Mouse (Mus musculus) retina, embryonic 14.5 days (tissue): ENCODE data around the gene Sh2b3.

ENCODE experiments used
- DNase-seq: peaks from one replicate; pipeline ENCODE4 v3.0.0-alpha.2; 2015; ENCODE audit warnings: low spot score

Sh2b3 gene

DNA sequence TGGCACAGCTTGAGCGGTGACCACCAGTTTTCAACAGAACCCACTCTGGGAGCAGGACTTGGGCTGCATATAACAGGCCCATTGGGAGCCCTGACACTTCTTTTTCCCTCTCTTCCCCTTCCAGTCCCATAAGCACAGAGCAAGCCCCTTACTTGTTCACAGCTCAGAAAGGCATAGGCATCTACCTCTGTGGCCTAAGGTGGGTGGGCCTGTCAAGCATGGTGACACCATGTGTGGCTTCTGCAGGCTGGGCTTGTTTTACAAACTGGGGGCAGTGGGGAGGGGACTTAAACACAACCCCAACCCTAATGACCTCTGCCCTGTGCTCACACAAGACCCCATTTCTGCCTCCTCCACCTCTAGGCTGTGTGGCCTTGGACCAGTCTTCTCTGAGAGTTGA, 13.8 kb downstream of the Sh2b3 start:
- DNase-seq = no peak

DNA sequence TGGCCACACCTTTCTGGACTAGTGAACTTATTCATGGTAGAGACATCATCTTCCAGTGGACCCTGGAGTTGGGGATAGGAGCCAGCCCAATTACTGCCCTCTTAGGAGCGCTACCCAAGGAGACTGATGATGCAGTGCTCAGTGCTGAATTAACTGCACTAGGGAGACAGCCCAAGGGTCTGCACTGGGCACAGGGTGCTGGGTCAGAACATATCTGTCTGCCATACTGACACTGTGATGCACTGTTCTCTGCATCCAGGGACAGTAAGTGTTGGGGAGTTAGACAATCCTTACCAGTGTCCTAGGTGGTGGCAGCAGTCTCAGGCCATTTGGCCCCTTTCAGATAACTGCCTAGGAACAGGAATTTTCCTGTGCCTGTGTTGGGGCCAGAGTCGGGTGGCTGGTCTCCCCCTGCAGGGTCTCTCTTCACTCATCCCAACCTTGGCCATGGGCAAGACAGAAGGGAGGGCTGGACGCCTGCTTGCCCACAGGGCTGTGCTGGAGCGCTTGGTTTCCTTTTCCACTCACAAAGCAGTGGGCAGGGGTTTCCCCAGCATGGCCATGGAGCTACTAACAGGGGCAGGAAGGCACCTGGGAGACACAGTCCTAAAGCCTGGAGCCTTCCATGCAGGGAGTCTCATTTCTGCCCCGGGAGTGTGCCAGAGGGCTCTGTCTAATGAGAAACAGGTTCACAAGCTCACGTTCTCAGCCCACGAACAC, 14.5 kb downstream of the Sh2b3 start:
- DNase-seq = no peak

DNA sequence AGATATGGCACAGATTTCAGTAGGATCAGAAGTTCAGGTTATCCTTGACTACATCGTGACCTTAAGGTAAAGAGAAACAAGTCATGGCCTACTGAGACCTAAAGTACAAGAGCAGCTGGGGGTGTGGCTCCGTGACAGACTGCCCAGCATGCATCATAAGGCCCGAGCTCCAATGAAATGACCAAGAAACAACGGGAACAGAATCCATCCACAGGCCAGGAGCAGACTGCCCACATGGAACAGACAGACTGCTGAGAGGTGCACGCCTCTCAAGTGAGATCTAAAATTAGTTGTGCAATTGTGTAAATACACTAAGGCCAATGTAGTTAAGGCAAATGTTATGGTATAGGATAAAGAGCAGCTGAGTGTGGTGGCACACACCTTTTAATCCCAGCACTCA, 15.9 kb downstream of the Sh2b3 start:
- DNase-seq = no peak

DNA sequence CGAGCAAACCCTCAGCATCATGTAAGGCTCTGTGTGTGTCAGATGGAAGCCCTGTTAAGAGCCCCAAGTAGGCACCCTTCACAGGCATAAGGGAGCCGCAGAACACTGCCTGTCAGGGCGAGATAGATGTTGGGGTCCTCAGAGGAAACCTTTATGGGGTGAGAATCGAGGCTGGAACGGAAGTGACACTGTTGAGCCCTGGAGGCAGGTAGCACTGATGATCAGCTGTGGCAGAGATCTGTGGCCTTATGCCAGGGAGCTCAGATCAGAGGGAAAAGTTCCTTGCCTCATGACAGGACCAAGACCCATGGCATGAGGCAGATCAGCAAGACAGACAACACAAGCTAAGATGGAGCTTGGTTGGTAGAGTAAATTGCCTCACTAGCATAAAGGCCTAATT, 16.3 kb downstream of the Sh2b3 start:
- DNase-seq = no peak

DNA sequence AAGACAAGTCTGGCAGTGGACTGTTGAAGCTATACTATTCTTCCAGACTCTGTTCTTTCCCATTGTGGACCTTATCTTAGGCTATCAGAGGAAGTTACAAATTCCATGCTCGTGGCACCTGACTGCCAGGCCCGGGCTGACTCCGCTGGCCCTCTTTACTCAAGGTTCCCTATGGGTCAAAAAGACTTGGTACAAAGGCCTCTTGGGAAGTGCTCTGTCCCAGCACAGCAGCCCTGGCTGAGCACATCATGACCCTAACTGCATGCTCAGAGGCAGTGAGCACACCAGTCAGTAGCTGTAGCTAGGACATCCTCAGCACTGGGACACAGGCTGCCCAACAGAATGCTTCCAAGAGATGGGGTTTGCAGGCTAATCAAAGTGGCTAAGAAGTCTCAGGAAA, 16.8 kb downstream of the Sh2b3 start:
- no peak for DNase-seq

DNA sequence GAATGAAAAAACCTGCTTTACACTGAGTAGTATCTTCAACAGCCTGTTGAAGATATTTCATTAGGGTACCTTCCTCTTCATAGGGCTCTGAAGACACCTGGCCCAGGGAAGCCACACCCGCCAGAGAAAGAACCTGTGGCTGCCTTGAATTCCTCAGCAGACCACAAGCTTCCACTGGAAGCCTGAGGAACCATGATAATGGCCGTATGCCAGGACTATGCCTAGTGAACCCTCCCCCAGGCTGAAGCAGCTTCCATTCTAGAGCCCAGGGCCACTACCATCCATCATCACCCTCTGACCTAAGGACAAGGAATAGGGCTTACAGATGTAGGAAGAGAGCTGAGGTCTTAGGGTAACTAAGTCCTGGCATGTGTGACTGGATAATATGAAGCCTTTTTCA, 17.3 kb downstream of the Sh2b3 start:
- no peak for DNase-seq

DNA sequence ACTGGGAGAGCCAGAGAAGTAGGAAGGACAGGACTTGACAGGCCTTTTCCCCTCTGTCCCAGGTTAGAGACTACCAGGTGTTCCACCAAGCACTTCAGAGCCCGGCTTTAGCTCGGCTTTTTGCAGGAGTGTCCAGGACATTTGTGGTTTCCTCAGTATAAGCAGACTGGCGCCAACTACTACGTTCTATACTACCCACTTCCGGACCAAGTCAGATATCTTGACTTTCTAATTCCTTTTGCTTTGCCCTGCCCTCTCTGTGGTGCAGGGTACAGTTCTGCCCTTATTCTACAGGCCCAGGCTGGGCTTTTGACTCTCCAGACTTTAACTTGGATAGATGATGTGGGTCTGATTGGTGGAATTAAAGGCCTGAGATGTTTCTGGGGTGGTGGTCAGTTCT, 17.9 kb downstream of the Sh2b3 start:
- no peak for DNase-seq

DNA sequence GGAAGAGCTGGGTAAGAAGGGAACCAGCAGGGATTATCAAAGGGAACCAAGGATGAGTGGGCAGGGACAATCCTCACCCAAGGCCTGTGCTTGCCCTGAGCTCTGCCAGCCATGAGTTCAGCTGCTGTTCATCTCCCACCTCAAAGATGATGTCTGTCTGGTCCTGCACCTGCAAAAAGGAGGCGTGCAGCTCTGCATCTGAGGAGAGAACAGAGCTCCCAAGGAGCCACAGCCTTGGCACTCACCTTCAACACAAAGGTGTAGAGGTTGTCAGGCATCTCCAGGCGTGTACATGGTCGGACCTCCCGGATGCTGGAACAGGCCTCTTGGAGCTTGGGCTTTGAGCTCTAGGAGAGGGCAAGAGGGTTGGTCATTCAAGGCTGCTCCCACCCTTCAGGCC, 18.6 kb downstream of the Sh2b3 start:
- no peak for DNase-seq

DNA sequence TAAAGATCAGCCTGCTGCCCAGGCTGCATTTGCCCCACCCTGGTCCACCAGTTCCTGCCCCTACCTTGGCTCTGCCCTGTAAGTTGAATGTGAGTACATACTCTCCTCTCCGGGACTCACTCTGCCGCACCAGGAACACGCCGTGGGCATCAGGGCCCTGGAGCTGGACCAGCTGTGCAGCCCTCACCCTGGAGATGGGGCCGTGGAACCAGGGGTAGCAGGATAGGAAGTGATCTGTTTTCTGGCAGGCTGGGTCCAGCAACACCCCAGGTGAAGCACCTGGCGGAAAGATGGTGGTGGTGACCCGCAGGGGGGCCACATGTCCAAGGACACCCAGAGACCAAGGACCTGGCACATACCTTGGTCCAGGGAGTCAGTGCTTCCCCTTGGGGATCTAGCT, 19.0 kb downstream of the Sh2b3 start:
- no peak for DNase-seq

DNA sequence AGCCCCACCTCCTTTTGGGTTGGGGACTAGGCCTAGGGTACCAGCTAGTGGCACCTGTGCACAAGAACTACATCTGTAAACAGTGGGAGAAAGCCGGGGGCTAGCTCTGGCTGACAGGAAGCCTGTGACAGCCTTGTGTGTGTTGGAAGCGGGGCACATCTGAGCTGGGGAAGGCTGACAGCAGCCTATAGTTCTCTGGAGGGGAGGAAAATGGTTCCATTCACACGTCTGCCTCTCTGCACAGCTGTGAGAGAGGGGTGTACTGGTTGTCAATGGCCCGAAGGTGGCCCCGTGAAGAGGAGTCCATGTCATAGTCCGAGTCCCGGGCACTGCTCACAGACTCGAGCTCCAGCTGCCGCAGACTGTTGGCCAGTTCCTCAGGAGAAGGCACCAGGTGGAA, 19.9 kb downstream of the Sh2b3 start:
- no peak for DNase-seq

DNA sequence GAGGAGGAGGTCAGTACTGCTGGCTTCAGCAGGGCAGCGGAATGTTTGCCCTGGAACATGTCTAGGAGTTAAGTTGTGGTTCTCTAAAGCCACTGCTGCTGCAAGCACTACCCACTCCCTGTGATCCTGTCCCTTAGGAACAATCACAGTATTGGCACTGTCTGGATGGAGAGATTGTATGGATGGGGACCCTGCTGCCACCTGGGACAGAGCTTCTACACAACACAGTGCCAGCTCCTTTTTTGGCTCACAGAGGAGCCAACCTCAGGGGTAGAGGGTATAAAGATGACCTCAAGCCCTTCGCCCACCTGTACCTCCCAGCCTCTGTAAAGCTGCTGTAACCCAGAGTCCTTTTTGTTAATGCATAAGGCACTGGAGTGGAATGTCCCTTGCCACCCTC, 20.8 kb downstream of the Sh2b3 start:
- DNase-seq = no peak

DNA sequence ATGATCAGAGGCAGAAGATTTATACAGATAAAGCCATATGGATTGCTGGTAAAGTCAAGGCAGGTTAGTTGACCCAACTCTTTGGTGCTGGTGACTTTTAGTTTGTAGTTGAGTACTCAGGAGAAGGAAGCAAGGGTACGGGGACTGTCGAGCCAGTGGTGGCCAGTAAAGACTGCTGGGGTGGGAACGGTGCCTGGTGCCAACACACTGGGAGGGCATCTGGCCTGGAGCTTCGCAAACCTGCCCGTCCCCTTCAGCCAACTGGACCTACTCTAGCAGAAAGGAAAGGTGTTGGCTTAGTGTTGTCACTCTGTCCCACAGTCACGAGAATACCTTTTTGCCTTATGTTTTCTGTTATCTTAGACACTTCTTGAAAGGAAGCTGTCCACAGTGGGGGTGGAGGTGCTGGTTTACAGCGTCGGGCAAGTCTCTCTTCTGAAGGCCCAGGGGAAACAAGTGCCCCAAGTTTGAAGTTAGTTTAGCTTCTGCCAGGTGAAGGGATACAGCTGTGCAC, 21.5 kb downstream of the Sh2b3 start:
- DNase-seq = no peak

DNA sequence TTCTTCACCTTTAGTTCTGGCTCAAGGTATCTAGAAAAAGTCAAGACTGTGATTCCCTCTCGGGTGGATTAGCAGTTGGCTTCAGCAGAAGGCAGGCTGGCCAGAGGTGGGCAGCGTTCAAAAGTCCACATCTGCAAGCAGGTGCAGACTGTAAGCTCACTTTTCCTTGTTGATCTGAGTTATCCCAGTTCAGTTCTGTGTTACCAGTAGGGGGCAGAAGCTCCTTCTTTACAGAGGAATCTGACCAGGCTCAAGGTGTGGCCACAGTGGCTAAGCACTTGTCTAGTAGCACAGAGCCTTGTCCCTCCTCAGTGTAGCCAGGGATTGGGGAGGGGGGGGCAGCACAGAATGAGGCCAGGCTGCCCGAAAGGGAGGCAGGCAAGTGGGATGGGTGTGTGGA, 22.4 kb downstream of the Sh2b3 start:
- DNase-seq = peak; percentile 79

DNA sequence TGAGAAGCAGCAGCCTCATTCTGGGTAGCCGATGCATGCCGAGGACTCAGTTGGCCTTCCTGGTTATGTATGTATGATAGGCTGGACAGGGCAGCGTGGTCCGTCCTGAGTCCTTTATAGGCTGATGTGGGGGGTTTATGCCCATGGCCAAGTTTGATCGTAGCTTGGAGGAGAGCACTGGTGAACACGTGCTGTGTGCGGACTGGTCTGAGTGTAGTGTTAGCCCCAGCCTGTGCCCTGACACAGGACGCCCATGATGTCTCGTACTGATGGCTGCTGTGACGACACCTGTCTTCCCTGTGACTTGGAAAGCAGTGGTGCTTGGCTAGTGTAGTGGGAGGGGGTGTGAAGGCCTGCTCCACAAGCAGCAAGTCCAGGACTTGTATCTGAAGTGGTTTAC, 23.7 kb downstream of the Sh2b3 start:
- no peak for DNase-seq

DNA sequence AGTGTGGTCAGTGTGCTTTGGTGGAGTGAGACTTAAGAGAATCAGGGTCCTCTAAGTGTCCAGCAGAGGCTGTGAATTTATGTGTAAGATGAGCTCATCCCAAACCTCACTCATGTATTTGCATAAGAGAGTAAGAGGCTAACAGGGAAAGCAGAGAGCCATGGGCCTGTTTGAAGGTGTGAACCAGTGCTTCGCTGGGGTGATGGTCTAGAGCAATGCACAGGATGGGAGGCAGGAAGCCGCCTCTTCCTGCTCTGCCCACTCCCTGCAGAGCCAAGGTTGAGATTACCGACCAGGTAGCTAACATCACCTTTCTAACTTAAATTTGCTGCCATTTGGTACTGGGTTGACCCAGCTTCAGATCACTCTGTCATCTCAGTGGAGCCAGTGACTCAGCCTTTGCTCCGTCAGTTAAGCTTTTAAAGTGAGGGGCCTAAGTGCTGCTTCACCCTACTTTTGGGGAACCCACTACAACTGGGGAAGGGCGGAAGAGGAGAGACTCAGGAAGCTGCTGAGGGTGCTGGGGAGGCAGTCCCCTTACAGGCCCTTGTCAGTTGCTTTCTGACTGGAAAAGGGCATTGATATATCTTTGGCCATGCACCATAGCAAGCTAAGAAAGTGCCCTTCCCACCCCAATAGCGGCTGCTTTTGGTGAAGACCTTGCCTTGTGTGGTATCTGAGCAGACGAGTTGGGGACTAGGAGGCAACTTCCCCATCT, 24.8 kb downstream of the Sh2b3 start:
- no peak for DNase-seq

DNA sequence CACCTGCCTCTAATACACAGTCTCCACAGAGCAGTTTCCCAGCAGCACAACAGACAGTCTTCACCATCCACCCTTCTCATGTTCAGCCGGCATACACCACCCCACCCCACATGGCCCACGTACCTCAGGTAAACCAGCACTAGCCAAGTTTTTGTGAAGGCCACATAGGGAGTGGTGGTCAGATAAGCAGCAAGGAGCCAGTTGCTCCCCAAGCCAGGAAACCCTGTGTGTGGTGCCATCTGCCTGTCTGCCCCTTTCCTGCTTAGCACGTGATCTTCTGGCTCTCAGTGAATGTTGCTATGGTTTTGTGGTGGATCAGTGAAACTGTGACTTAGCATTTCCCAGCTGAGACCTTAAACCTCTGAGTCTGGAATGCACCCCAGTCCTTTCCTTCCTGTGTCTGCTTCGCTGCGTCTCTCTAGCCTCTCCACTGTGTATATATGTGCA, 25.9 kb downstream of the Sh2b3 start:
- DNase-seq = no peak

DNA sequence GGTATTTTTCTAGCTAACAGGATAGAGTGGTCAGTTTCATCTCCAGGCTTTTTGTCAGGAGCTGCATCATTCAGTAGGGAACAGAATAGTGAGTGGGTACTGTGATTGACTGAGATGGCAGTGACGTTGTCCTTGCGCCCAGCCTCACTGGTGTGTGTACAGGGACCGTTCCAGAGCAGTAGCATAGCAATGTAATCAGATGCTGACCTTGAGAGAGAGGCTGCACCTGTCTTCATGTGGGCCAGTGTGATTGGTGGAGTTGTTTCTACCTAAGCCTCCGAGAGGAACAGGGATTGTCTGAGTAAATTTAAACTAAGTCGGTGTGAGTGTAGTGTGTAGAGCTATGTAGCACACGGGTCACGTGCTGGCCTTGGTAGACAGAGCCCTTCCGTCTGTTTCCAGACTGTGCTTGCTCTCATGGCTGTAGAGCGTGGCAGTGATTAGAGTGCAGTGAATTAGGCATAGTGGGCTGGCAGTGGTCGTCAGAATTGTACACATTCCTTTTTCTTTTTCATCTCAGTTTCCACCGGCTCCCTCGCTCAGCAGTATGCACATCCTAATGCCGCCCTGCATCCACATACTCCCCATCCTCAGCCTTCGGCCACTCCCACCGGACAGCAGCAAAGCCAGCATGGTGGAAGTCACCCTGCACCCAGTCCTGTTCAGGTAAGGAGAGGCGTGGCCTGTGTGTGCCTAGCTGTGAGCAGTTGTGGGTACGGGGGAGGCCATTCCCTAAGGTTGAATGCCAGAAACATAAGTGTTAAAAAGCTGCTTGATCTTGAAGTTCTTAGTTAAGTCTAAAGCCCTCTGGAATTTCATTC, 26.9 kb downstream of the Sh2b3 start:
- no peak for DNase-seq

DNA sequence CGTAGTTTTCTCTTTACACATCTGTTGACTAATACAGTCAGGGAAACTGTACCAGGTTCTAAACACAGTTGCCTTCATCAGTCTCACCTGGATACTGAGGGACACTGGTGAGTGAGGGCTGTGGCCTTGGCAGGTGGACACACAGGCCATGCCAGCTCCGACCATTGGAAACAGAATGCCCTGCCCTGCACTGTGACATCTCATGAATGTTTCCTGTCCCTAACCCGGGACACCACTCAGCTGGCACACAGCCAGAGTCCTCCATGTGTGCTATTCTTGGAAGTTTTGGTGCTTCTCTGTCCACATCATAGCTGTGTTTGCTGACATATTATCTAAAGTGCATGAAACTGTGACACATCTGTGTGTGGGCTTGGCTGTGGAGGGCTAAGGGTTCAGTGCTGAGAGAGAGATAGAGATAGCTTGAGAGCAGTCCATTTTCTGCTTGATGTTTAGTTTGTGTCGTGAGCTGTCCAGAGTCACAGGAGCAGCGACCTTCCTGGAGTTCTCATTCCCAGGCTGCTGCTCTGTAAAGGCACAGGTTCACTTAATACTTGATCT, 27.7 kb downstream of the Sh2b3 start:
- no peak for DNase-seq

DNA sequence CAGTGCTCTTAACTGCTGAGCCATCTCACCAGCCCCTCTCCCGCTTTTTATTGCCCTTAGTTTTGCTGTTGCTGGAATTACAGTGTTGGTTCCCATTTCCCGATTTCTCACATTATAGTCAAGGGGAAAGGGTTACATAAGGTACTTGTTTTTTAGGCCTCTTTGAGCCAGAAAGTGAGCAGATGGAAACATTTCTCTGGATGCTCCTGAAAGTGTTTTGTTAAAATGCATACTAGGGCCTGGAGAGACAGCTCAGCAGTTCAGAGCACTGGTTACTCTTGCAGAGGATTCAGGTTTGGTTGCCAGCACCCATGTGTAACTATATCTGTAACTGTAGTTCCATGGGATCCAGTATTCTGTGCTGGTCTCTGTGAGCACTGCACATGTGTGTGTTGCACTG, 29.2 kb downstream of the Sh2b3 start:
- DNase-seq = no peak

DNA sequence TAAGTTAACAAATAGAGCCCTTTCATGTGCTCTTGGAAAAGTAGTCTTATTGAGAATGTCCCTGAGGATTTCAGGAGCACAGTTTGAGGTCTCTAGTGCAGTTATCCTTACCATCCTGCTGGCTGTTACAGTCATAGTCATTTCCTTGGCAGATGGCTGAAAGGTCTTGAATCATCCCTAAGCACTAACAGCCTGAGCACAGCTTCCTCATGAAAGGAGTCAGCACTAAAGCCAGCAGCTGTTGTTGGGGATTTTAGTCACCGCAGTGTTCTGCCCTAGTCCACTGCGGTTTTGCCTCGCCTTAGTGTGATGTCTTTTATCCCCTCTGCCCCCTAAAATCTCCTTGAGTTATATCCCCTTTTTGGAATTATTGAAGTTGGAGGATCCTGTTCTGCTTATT, 30.3 kb downstream of the Sh2b3 start:
- peak; percentile 35 for DNase-seq

DNA sequence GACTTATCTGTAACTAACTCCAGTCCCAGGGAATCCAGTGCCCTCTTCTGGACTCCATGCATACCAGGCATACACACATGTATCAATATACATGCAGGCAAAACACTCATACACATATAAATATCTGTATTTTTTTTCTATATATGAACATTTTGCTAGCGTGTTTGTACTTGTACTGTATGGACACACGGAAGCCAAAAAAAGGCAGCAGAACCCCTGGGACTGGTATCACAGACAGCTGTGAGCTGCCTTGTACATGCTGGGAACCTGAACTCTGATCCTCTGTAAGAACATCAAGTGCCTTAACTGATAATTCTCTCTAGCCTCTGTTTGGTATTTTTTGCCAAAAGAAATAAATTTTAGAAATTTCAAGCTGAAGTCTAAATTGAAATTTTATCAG, 39.0 kb downstream of the Sh2b3 start:
- no peak for DNase-seq

DNA sequence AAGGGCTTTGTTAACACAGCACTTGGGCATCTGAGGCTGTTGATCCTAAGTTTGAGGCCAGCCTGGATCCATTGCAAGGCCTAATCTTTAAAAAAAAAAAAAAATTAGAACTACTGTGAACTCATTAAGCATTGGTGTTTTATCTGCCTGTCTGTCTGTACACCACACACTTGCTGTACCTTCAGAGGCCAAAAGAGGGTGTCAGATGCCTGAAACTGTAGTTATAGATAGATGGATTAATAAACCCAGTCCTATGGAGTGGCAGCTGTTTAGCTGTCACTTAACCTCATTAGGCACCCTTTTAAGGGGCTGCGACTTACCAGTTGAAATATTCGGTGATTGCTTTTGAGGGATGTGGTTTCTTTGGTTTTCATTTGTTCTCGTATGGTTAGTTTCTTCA, 41.6 kb downstream of the Sh2b3 start:
- peak; percentile 41 for DNase-seq

DNA sequence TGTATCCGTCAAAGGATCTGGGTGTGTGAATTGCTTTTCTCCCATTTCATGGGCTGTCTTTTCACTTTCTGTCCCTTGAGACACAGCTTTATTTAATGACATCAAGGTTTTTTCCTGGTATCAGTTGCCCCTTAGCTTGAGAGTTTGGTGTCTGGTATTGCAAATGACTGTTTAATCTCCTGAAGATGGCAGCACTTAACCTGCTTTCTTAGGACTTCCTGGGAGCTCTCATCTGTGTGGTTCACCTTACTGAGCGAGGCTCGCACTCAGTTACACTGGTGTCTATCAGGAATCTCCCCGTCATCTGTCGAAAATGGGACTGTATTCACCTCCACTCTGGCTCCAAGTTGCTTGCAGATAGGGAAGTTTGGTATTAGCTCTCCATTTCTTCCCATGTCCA, 46.4 kb downstream of the Sh2b3 start:
- DNase-seq = no peak
